Mouse (Mus musculus) cerebellum, adult 9-10 months (tissue): ENCODE measurements around the gene Appl2.

ENCODE experiments used
- DNase-seq: peaks from one replicate; pipeline ENCODE4 v3.0.0; 2022

Appl2 gene

GRCm38 (mm10) chr10:83563005-83563404, 85.5 kb downstream of the Appl2 start:
- no peak for DNase-seq
